Mouse (Mus musculus): ENCODE measurements around the gene Pcnx.

DNA sequence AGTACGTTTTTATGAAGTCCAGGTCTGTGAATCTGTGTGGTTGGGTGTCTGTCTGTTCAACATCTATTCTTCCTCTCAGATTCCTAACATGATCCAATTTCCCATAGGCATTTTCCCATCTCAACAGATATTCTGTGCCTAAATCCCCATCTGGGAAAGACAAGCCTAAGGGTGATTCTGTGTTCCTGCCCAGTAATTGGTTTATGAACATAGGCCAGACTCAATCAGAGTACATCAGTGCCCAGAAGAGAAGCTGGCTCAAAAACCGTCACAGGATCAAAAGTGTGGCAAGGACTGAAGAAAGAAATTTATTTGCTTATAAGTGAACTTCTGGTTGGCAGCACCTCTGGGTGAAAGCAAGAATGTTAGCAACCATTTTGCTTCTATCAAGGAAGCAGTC, 7.3 kb upstream of the Pcnx start:
- TF ChIP-seq CTCF (conservative IDR thresholded peaks at IDR 0.05; ENCODE audit: low read length) (no peak), NANOG (IDR thresholded peaks at IDR 0.05; ENCODE audit: borderline replicate concordance, low read length) (no peak)
